Mouse (Mus musculus) embryonic facial prominence, embryonic 13.5 days (tissue): Measurements from ENCODE around the gene Dnaja3. TPM values are rescaled to one million over a fixed set of nuclear protein-coding genes. Genes with fewer than 3 reads are reported as not detected.
"Not testable (repeated sequence)": the region's sequence is repeated elsewhere in the genome, so short reads cannot be mapped to it uniquely, and the experiment has no call there.

Experiments
- ATAC-seq: fragments of 200-750 bp; cut with Nextera tagmentation; 2 replicates; pipeline ENCODE4 v1.8.0; 2017; ENCODE audit warnings: low read depth; ENCODE audit not compliant: insufficient number of reproducible peaks, insufficient read depth, low FRiP score, low TSS enrichment
- H3K27ac ChIP-seq: fragments of 300-500 bp; sonication (generic); 2 replicates; pipeline ENCODE4 v1.5.1; 2015; ENCODE audit warnings: moderate library complexity, mild to moderate bottlenecking, inconsistent platforms
- H3K27me3 ChIP-seq: fragments of 300-500 bp; sonication (generic); 2 replicates; pipeline ENCODE4 v1.6.1; 2015; ENCODE audit warnings: mild to moderate bottlenecking, inconsistent platforms
- H3K36me3 ChIP-seq: fragments of 300-500 bp; sonication (generic); 2 replicates; pipeline ENCODE4 v1.6.1; 2015; ENCODE audit warnings: mild to moderate bottlenecking, inconsistent platforms
- H3K4me1 ChIP-seq: fragments of 300-500 bp; sonication (generic); 2 replicates; pipeline ENCODE4 v1.6.1; 2015; ENCODE audit warnings: inconsistent platforms
- H3K4me2 ChIP-seq: fragments of 300-500 bp; sonication (generic); 2 replicates; pipeline ENCODE4 v1.6.1; 2015; ENCODE audit warnings: moderate library complexity, mild to moderate bottlenecking, inconsistent platforms
- H3K4me3 ChIP-seq: fragments of 300-500 bp; sonication (generic); 2 replicates; pipeline ENCODE4 v1.5.1; 2015; ENCODE audit warnings: mild to moderate bottlenecking, inconsistent platforms
- H3K9ac ChIP-seq: fragments of 300-500 bp; sonication (generic); 2 replicates; pipeline ENCODE4 v1.6.1; 2015; ENCODE audit warnings: mild to moderate bottlenecking, inconsistent platforms
- H3K9me3 ChIP-seq: fragments of 300-500 bp; sonication (generic); 2 replicates; pipeline ENCODE4 v1.6.1; 2016; ENCODE audit warnings: inconsistent platforms
- WGBS: fragments of 180-500 bp; shearing (Covaris S2); methylation state at CpG from one replicate; pipeline ENCODE4 v1.1.7; 2015; ENCODE audit warnings: mixed read lengths; 5-methylcytosine and 5-hydroxymethylcytosine counted together
- polyA plus RNA-seq: library from polyadenylated mRNA; unstranded; fragments of >200 nt; fragmentation: Nextera tagmentation; extraction: Ambion mirVana; gene quantifications from 2 replicates; pipeline ENCODE4 v1.2.1, GENCODE M21; 2015

Dnaja3 gene
- polyA plus RNA-seq, 1 experiment from 2014 or later: 58.7 TPM

GRCm38 (mm10) chr16:4727963-4728362 lies 88.2 kb downstream of the Dnaja3 start:
- peak overlapping the region; percentile 90; the same call in 1 of the 2 replicates for H3K4me2 ChIP-seq
- 33% methylated on average over 1 of the region's 1 CpGs for WGBS
- peak overlapping the region; percentile 86; the same call in 1 of the 2 replicates for H3K4me3 ChIP-seq
- no peaks in the 10 kb centered on the region for H3K9me3 ChIP-seq
- H3K27ac ChIP-seq: no peak overlapping the region
- no peak overlapping the region for H3K9ac ChIP-seq
- H3K4me1 ChIP-seq: peaks cover 13% of the 10 kb centered on the region
- H3K27me3 ChIP-seq: no peaks in the 10 kb centered on the region
- no peaks in the 10 kb centered on the region for H3K36me3 ChIP-seq
- ATAC-seq: no peak

- Histone ChIP-seq H3K36me3 (no peaks in the 10 kb centered on the region), H3K4me2 (no peak overlapping the region), H3K27me3 (no peaks in the 10 kb centered on the region), H3K4me1 (peaks cover 13% of the 10 kb centered on the region), H3K4me3 (no peak overlapping the region), H3K9ac (no peak overlapping the region), H3K9me3 (no peaks in the 10 kb centered on the region), H3K27ac (no peak overlapping the region)
- ATAC-seq: no peak
- WGBS: 71% methylated on average over 3 of the region's 3 CpGs
Observed at GRCm38 (mm10) chr16:4730776-4731358, 91.1 kb downstream of the Dnaja3 start.

- no peak for ATAC-seq
- H3K4me1 ChIP-seq: no peaks in the 10 kb centered on the region
- no peak overlapping the region for H3K4me3 ChIP-seq
- no peak overlapping the region for H3K27ac ChIP-seq
- H3K27me3 ChIP-seq: no peaks in the 10 kb centered on the region
- no peak overlapping the region for H3K9ac ChIP-seq
- WGBS: 81% methylated on average over 2 of the region's 2 CpGs
- no peaks in the 10 kb centered on the region for H3K36me3 ChIP-seq
- H3K4me2 ChIP-seq: no peak overlapping the region
- no peaks in the 10 kb centered on the region for H3K9me3 ChIP-seq
Observed at GRCm38 (mm10) chr16:4736262-4736661, 96.5 kb downstream of the Dnaja3 start.

GRCm38 (mm10) chr16:4739994-4740393 lies 100.2 kb downstream of the Dnaja3 start:
- Histone ChIP-seq H3K27ac (no peak overlapping the region), H3K4me3 (no peak overlapping the region), H3K27me3 (no peaks in the 10 kb centered on the region), H3K36me3 (peaks cover 18% of the 10 kb centered on the region), H3K9me3 (peaks cover 6% of the 10 kb centered on the region; the same call in 1 of the 2 replicates), H3K9ac (no peak overlapping the region), H3K4me1 (no peaks in the 10 kb centered on the region), H3K4me2 (no peak overlapping the region)
- ATAC-seq: no peak
- 89% methylated on average over 2 of the region's 2 CpGs for whole genome bisulfite sequencing

- Histone ChIP-seq H3K9me3 (peaks cover 6% of the 10 kb centered on the region; the same call in 1 of the 2 replicates), H3K4me1 (no peaks in the 10 kb centered on the region), H3K27ac (no peak overlapping the region), H3K9ac (no peak overlapping the region), H3K36me3 (peaks cover 18% of the 10 kb centered on the region), H3K4me2 (no peak overlapping the region), H3K4me3 (no peak overlapping the region), H3K27me3 (no peaks in the 10 kb centered on the region)
- 95% methylated on average over 1 of the region's 1 CpGs for WGBS
- no peak for ATAC-seq
Observed at GRCm38 (mm10) chr16:4742186-4742585, 102.4 kb downstream of the Dnaja3 start.

- WGBS: 82% methylated on average over 3 of the region's 3 CpGs
- Histone ChIP-seq H3K4me1 (0 out of 2 replicates have a peak, but pooled peaks cover 6% of the 10 kb centered on the region), H3K4me3 (no peak overlapping the region), H3K27me3 (no peaks in the 10 kb centered on the region), H3K27ac (no peak overlapping the region), H3K36me3 (peaks cover 7% of the 10 kb centered on the region; the same call in 1 of the 2 replicates), H3K4me2 (no peak overlapping the region), H3K9me3 (no peaks in the 10 kb centered on the region), H3K9ac (no peak overlapping the region)
- ATAC-seq: no peak
Observed at GRCm38 (mm10) chr16:4752155-4752554, 112.4 kb downstream of the Dnaja3 start.

GRCm38 (mm10) chr16:4754045-4754444 lies 114.3 kb downstream of the Dnaja3 start:
- H3K4me1 ChIP-seq: 0 out of 2 replicates have a peak, but pooled peaks cover 9% of the 10 kb centered on the region
- ATAC-seq: no peak
- 92% methylated on average over 3 of the region's 3 CpGs for WGBS

GRCm38 (mm10) chr16:4756660-4757335 lies 117.0 kb downstream of the Dnaja3 start:
- peak overlapping the region; percentile 60; the same call in 1 of the 2 replicates for H3K27ac ChIP-seq
- 5% methylated on average over 42 of the region's 42 CpGs for WGBS

More at GRCm38 (mm10) chr16:4754045-4754444, 114.3 kb downstream of the Dnaja3 start:
- H3K27ac ChIP-seq: no peak overlapping the region
- no peaks in the 10 kb centered on the region for H3K27me3 ChIP-seq
- no peak overlapping the region for H3K4me2 ChIP-seq
- H3K9me3 ChIP-seq: no peaks in the 10 kb centered on the region
- no peak overlapping the region for H3K9ac ChIP-seq
- peaks cover 7% of the 10 kb centered on the region; the same call in 1 of the 2 replicates for H3K36me3 ChIP-seq
- no peak overlapping the region for H3K4me3 ChIP-seq

More at GRCm38 (mm10) chr16:4756660-4757335, 117.0 kb downstream of the Dnaja3 start:
- Histone ChIP-seq H3K4me2 (peak overlapping the region; percentile 49), H3K9ac (peak overlapping the region; percentile 64), H3K4me3 (peak overlapping the region; percentile 45)
- H3K36me3 ChIP-seq, H3K4me1 ChIP-seq, H3K9me3 ChIP-seq, H3K27me3 ChIP-seq: not testable (repeated sequence)
- peak; percentile 59; the same call in 1 of the 2 replicates for ATAC-seq

Other genes with a start within 250 kb of the Dnaja3 start
- gene Adcy9, start 219.5 kb upstream of the Dnaja3 start, polyA plus RNA-seq: 1.1 and 1.7 TPM in 2 replicates
- 19.4 and 21.1 TPM in 2 replicates for gene Srl, start 98.2 kb upstream of the Dnaja3 start, polyA plus RNA-seq
- 27.0 and 33.2 TPM in 2 replicates for gene Tfap4, start 80.1 kb upstream of the Dnaja3 start, polyA plus RNA-seq
- gene Glis2, start 45.3 kb upstream of the Dnaja3 start, polyA plus RNA-seq: 25.3 and 31.2 TPM in 2 replicates
- gene Pam16, start 15.0 kb upstream of the Dnaja3 start, polyA plus RNA-seq: 71.0 and 99.5 TPM in 2 replicates
- 29.2 and 30.2 TPM in 2 replicates for gene Vasn, start within 50 bp of the Dnaja3 start, polyA plus RNA-seq
- gene Coro7, start 39.8 kb downstream of the Dnaja3 start, polyA plus RNA-seq: 16.9 and 17.0 TPM in 2 replicates
- gene Nmral1, start 79.4 kb downstream of the Dnaja3 start, polyA plus RNA-seq: 83.6 and 91.4 TPM in 2 replicates
- gene Hmox2, start 86.4 kb downstream of the Dnaja3 start, polyA plus RNA-seq: 105 and 107 TPM in 2 replicates
- 84.5 and 91.6 TPM in 2 replicates for gene Cdip1, start 150.3 kb downstream of the Dnaja3 start, polyA plus RNA-seq
- gene 4930562C15Rik, start 195.4 kb downstream of the Dnaja3 start, polyA plus RNA-seq: 0.44 and 0.89 TPM in 2 replicates
- gene Ubald1, start 240.3 kb downstream of the Dnaja3 start, polyA plus RNA-seq: 40.2 and 41.5 TPM in 2 replicates
- 87.7 and 95.2 TPM in 2 replicates for gene Mgrn1, start 246.3 kb downstream of the Dnaja3 start, polyA plus RNA-seq